In genomic region chr10:22675848-22676630, GRCm38 (mm10) we compare ENCODE assay signal across 14 mouse cellular contexts. TPM values are rescaled to one million over a fixed set of nuclear protein-coding genes. Genes with fewer than 3 reads are reported as not detected.
DNase-seq lines count a peak whose midpoint lies in the region; ATAC-seq lines count a peak whose summit lies in the region.
"Had no signal": no experiment of that assay in that cellular context is flagged by ENCODE, and none has a peak within 500 bp of the region (broad histone marks: within the 10 kb centered on the region; RNA-seq: fewer than 3 reads in every experiment).

No protein-coding gene starts in this region.

- no peaks in the 10 kb centered on the region for H3K9me3 ChIP-seq in limb, embryonic 13.5 days
- H3K9me3 ChIP-seq: forebrain, embryonic 13.5 days had no signal

- intact Hi-C loops in heart, postnatal 25 days (cut with DNase I), result no loop called here

- peaks cover 28% of the 10 kb centered on the region for H3K4me1 ChIP-seq in limb, embryonic 13.5 days
- H3K4me1 ChIP-seq: forebrain, embryonic 13.5 days had no signal

- no peak overlapping the region for H3K9ac ChIP-seq in limb, embryonic 13.5 days
- H3K9ac ChIP-seq: forebrain, embryonic 13.5 days; liver, postnatal 0 days had no signal

- no peak overlapping the region for H3K4me3 ChIP-seq in limb, embryonic 13.5 days
- H3K4me3 ChIP-seq: forebrain, embryonic 13.5 days had no signal

- H3K4me2 ChIP-seq in limb, embryonic 13.5 days (replicated peaks), result peak overlapping the region; percentile 19
- H3K4me2 ChIP-seq: forebrain, embryonic 13.5 days had no signal

- peak; percentile 10 for DNase-seq in heart, adult 8-10 months (ENCODE audit: low spot score)
- no peak for DNase-seq in heart, postnatal 25 days (ENCODE audit: low spot score)
- peak; percentile 38 for DNase-seq in brain, adult 2 months (ENCODE audit: low read depth, low spot score)
- DNase-seq in cerebellum, postnatal 36 days, result peak; percentile 27 to 28
- DNase-seq in yolk sac, embryonic 10.5 days (ENCODE audit: low spot score), result no peak
- no peak for DNase-seq in lung, postnatal 4 days
- DNase-seq: adrenal gland, postnatal 10 days; layer of hippocampus, adult 9-11 months; liver, postnatal 0 days; right cerebral cortex, postnatal 14 days; thymus, adult 2 months had no signal

- peaks cover 26% of the 10 kb centered on the region for H3K27me3 ChIP-seq in limb, embryonic 13.5 days
- H3K27me3 ChIP-seq: forebrain, embryonic 13.5 days; Patski had no signal

- peak; percentile 86; the same call in 1 of the 2 replicates for ATAC-seq in limb, embryonic 13.5 days (ENCODE audit: low FRiP score, low read depth)
- ATAC-seq: forebrain, embryonic 13.5 days; liver, postnatal 0 days; Patski had no signal

- H3K27ac ChIP-seq in limb, embryonic 13.5 days, result no peak overlapping the region
- H3K27ac ChIP-seq: forebrain, embryonic 13.5 days had no signal

- H3K36me3 ChIP-seq in limb, embryonic 13.5 days, result no peaks in the 10 kb centered on the region

- WGBS in limb, embryonic 13.5 days, result 42% methylated on average over 13 of the region's 13 CpGs

RNA-seq across cellular contexts. Expression of gene Slc2a12, which starts 31.2 kb away (rescaled TPM):
- 10 to 100 TPM; 15.0 to 20.5 (median 20.0) TPM for total RNA-seq in heart, adult 8-10 months (2022)
- total RNA-seq in heart, postnatal 25 days (2021), result 10 to 100 TPM; 17.1 to 20.0 TPM
- 1.8 and 2.2 TPM in 2 replicates for polyA plus RNA-seq in limb, embryonic 13.5 days (2015; fragmentation: Nextera tagmentation; extraction: Ambion mirVana)
- polyA plus RNA-seq: liver, postnatal 0 days; Patski had no signal

RNA-seq across cellular contexts. Expression of gene Tbpl1, which starts 55.7 kb away (rescaled TPM):
- 10 to 100 TPM; 13.6 to 23.7 (median 16.2) TPM for total RNA-seq in heart, adult 8-10 months (2022)
- 10 to 100 TPM; 19.1 to 21.1 TPM for total RNA-seq in heart, postnatal 25 days (2021)
- polyA plus RNA-seq in limb, embryonic 13.5 days (2015; fragmentation: Nextera tagmentation; extraction: Ambion mirVana), result 63.5 and 72.1 TPM in 2 replicates

Comparison
In these comparisons a context has a peak if more than half of its experiments do, and no peak if none do; other contexts are left out.
1. DNase-seq: peak in heart, adult 8-10 months (single experiment), brain, adult 2 months (single experiment) and cerebellum, postnatal 36 days (2 of 2); none in heart, postnatal 25 days (single experiment), yolk sac, embryonic 10.5 days (single experiment) and lung, postnatal 4 days (0 of 2).